Mouse (Mus musculus) right cerebral cortex, postnatal 25 days (tissue): ENCODE data around the gene Hpca.

Source experiments
- DNase-seq: peaks from one replicate; pipeline ENCODE4 v3.0.0; 2022

Gene Hpca

DNA sequence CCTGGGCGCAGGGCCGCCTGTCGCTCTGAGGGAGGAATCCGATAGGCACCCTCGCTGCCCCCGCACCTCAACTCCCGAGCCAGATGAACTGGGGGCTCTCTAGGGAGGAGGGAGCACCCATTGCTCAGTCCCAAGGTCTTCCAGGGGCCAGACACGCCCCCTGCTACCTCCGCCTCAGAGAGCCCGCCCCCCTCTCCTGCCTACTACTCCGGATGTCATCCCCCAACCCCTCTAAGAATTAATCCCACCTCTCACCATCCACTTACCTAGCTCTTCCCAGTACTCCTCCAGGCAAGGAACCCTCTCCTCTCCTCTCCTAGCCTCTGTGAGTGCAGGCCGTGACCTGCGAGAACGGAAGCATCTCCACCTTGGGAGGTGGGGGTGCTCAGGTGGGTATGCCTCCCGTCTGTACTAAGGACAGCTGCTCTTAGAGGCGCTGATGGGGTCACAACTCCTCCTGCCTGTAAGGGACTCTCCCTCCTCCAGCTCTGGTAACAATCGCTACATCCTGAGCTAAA is at the start of gene Hpca:
Hpca (minus strand) TSS at position 468 of the 518 bp plus-strand sequence.
- no peak for DNase-seq

DNA sequence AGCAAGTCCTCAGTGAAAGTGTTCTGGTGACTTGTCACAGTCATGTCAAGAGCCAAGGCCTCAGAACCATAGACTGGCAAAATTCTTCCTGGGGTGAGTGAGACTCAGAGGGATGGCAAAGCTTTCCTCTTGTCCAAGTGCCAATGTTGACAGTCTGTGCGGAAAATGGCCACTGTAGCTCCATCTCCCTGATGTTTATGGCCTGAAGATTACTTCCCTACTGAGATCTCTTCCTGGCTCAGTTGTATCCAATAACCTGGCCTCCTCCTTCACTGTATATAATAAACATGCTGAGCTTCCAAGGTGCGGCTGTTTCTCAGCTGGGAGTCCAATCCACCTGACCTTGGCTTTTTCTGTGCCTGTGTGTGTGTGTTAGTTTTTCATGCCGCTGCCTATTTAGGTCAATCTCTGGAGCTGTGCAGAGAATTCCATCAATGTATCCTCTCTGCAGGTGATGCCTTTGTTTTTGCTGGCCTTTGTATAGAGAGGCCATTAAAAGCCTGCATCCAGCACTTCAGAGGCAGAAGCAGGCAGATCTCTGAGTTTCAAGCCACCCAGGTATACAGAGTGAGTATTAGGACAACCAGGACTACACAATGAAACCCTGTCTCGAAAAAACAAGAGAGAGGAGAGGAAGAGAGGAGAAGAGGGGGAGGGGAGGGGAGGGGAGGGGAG is 39.9 kb upstream of the Hpca start:
- DNase-seq, result no peak

DNA sequence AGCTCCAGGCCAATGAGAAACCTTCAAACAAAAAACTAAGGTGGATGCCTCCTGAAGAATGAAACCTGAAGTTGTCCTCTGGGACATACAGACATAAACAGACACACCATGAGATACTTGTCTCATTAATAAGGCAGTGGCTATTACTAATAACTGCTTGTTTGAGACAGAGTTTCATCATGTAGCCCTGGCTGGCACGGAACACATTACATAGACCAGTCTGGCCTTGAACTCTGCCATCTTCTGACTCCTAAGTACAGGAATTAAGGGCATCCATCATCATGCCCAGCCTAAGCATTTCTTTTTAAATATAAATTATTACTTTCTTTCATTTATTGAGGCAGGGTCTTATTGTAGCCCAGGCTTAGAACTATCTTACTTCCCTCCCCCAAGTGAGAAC is 39.2 kb upstream of the Hpca start:
- DNase-seq, result no peak

DNA sequence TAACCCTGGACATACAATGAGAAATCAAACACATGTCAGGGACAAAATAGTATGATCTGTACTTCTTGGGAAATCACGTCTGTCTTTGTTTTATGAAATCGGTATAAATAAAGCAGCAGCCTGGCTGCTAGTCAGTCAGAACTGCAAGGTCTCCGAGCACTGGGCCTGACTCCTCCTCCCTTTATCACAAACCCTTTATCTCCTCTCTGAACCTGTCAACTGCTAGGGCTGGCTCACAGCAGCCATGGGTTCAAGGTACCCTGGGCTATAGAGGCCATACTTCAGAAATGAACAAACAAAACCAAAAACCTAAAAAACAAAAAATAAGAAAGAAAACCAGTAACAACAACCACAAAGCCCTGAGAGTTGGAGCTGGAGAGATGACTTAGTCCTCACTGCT is 36.7 kb upstream of the Hpca start:
- DNase-seq, result no peak

DNA sequence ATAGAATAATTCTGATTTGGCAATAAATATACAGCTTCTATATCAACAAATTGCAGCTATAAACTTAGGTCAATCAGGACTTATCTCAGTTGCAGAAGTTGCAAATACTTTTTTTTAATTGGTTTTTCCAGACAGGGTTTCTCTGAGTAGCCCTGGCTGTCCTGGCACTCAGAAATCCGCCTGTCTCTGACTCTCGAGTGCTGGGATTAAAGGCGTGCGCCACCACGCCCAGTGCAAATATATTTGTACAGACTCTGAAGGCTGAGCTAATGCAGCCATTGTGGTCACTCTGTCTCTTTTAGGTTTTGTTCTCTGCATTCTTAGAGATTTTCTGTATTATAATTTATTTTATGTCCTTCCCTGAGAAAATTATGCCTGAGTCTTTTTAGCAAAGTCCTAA is 35.7 kb upstream of the Hpca start:
- no peak for DNase-seq

DNA sequence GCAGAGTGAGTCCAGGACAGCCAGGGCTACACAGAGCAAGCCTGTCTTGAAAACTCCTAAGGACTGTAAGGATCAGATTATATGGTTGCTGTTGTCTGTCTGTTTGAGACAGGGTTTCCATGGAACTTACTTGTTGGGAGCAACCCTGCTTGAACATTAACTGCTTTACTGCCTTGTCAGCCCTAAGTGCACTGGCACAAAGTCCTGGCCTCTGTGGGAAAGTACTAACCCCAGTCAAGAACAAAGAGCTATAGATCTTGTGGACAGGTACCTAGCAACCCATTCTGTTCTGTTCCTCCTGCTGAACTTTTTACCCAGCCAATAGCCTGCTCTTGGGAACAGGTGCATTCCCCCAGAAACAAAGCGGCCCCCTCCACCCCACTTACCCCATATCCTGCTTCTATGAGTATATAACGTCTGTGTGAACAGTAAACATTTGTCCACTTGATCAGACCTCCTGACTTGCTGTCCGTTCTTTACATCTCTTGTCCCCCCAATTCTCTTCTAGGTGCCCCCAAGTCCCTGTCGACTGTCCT is 29.5 kb upstream of the Hpca start:
- DNase-seq, result no peak

DNA sequence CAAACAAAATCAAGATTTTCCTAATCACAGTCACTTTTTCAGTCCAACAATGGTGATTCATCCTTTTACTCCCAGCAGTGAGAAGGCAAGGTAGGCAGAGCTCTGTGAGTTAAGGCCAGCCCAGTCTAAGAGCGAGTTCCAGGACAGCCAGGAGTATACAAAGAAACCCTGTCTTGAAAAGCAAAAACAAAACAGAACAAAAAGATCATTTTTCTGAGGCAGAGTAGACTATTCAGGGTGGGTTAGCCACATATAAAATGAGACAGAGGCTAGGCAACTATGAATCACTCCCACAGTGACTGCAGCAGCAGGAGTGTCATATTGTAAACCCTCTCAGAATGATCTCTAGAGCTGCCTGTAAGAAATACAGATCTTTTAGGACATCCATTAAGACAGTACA is 27.5 kb upstream of the Hpca start:
- DNase-seq, result no peak

DNA sequence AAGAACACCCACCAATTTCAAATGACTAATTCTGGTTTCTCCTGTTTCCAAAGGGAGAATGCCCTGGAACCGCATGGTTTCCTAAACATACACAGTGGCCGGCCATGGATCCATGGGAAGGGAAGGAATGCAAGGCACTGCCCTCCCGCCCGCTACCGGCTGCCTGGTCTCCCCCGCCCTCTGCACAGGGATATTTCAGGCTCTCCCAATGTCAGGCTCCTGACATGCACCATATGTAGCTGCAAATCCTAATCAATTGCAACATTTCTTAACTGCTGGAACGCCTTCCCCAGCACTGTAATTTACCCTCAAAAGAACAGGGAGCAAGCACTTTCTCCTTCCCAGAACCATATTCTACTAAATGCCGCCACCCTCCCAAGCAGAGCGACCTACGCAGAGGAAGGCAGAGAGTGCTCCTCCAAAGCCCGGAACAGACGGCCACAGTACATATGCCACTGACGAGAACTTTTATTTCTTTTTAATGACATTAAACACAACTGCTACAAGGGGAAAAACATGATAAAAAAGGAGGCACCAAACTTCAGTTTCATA is 25.8 kb upstream of the Hpca start:
- DNase-seq, result no peak

DNA sequence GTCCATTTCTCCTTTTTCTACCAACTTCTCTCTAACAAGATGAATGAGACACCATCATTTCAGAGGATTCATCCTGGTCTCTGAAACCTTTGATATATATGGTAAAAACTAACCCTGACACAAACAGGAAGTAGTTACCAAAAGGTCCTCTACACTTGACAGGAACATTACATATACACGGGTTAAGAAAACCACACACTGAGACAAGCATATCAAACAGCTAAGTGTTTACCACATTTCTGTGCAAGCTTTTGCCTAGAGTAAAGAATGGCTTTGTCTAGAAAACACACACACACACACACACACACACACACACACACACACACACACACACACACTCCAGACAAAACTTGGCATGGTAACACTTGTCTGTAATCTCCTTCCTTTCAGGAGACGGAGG is 24.6 kb upstream of the Hpca start:
- no peak for DNase-seq

DNA sequence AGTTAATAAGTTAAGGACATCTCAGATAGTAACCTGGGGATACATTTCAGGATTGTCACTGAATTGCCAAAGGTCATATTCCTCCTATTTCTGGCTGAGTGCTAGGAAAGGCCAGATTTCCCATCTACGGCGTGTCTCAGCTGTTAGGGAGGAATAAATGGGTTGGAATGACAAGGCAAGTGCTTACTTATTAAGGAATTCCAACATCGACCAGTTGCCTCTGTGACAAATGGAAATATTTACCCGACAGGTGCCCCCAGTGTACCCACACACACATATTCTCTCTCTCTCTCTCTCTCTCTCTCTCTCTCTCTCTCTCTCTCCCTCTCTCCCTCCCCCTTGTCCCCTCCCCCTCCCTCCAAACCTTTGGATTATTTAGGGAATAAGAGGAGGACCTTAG is 24.1 kb upstream of the Hpca start:
- no peak for DNase-seq

DNA sequence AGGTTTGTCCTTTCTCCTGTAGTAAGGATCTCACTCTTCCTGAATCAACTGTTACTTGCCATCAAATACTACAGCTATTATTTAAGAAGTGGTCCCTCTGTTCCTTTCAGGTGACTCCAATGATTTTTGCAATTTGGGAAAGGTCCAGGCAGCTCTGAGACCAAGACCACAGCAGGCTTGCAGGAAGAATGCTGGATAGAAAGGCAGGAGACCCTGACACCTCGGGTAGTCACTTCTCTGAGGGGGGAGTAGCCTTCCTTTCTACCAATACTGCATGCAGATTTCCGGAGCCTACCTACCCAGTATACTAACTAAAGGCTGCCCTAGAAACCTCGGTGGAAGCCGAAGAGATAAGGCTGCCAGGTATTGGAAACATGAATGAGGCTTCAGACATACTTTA is 23.6 kb upstream of the Hpca start:
- no peak for DNase-seq

DNA sequence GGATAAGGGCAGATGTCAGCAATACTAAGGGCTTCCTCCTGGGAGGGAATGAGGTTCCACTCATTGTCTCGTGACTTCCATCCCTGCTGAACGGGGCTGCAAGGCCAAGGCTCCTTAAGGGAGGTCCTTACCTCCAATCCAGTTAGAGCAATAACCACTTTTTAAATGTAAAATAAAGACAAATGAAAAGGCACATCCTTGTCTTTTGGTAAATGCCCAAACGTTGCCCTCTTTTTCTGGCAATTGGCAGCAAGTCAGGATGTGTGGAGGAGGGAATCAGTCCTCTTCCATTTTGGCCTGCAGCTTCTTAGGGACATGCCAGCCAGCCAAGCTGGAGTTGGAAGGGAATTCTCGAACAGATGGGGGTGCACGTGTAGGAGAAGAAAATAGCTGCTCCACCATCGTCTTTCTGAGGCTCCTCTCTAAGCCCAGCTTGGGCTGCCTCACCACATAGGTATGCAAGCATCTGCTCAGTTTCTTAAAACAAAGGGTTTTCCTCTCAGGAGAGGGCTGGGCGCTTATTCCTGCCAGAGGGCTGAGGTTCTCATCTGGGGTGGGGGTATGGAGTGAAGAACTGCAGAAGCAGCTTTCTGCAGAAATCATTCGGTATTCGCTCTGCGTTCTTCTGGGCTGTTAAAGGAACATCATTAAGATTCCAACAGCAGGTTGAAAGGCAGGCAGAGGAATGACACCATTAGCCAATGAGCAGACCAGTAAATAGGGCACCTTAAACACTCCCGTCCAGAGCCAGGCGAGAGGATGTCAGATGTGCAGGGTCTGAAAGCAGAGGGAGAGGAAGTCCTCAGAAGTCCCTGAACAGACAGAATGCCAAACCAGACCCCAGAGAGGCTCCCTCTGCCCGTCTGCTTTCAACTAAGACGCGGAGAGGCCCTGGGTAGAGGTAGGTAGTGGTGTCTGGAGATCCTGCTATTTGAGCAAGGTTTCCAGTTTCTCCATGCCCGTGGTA is 22.8 kb upstream of the Hpca start:
- peak; percentile 88 for DNase-seq

DNA sequence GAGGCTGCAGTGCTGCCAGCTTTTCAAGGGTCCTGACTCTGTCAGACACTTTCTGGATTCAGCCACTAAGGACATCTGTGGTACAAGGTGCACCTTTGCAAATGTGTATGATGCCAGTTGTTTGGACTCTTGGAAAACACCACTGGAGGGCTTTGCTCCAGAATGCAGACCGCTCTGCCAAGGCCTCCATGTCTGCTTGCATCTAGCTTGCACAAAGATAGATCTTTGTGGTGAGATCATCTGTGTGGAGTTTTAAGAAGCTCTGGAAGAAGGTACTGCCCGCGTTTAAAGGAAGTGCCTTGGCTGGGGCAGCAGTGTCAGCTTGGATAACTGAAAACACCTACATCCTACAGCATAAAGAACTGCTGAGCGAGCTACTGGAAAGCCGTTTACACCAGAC is 21.7 kb upstream of the Hpca start:
- DNase-seq, result no peak

DNA sequence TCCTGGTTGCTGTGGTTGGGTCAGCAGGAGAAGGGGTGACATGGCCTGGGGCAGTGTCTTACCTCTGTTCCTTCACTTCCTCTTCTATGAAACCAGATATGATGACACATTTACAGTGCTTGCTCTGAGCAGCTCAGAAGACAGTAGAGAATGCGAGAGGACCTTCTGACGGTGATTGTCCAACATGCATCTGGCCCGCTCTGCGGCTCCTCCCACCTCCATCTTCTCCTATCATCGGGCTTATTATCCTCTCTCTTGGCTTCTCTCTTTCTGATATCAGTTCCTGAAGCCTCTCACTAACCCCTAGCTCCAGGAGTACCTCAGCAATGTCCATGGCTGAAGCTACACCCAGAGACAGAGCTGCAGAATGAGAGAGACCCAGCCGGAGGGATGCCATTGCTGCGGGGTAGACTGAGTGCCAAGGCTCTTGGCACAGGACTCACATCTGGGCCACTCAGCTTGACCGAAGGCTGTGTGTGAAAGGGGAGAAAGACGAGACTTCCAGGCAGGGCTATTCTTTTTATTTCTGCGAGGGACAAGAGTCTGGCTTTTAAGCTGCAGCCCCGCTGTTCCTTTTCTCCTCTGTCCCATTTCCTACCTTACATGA is 20.7 kb upstream of the Hpca start:
- DNase-seq, result no peak

DNA sequence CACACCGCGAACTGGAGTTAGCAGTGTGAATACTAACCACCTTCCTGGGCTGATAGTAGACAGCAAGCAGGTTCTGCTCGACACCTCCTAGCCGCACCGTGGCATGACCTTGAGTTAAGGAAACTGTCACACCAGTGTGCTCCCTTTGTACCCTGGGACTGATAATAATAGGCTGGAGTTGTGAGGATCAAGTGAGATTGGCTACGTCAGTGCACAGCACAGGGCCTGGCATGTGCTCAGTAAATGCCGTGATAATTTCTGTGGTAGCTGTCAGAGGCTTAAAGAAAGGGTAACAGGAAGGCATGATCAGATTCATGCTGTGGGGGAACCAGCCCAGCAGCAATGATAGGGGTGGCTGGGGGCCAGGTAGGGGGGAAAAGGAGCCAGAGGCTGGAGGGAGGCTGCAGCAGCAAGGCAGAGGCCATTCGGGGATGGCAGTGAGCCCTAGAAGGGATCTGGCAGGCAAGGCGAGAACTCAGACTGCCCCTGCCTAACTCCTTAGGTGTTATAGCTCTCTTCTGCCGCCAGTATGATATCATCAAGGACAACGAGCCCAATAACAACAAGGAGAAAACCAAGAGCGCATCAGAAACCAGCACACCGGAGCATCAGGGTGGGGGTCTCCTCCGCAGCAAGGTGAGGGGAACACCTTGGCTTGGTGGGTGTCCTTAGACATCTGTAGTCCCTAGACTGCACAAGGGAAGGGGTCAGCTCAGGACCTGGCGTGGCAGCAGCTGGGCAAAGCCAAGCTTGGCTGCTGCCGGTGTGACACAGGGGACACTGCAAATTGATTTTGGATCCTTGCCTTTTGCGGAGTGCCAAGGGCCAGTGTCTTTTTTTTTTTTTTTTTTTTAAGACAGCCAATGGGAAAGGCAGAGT is 20.0 kb upstream of the Hpca start:
- DNase-seq, result no peak

DNA sequence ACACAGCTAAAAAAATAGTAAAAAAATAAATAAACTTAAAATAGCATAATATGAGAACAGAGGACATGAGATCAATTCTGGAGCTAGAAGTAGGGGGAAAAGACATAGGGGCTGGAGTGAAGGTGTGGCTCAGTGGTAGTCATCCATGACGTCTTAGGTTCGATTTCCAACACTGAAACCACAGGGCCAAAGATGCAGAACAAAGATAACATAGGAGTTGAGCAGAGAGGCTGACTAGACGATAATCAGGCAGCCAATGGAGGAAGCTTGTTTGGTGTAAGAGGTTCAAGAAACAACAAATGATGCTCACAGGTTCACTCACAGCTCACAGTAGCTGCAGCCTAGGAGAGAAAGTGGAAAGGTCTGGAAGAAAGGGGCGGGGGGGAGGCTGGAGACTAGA is 19.0 kb upstream of the Hpca start:
- DNase-seq, result no peak

DNA sequence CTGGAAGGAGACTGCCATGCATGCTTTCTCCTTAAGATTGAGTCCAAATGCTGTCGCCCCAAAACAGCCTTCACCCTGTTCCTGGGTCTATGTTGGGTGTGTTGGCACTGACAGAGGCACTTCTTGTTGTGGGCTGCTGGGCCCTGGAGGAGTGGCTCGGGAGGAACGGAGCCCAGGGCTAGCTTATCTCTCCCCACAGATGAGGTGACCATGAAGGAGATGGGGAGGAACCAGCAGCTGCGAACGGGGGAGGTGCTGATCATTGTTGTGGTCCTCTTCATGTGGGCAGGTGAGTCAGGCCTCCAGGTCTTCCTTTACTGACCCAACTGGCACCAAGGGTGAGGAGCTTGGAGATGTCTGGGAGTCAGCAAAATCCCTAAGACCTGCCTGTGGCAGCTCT is 17.8 kb upstream of the Hpca start:
- no peak for DNase-seq

DNA sequence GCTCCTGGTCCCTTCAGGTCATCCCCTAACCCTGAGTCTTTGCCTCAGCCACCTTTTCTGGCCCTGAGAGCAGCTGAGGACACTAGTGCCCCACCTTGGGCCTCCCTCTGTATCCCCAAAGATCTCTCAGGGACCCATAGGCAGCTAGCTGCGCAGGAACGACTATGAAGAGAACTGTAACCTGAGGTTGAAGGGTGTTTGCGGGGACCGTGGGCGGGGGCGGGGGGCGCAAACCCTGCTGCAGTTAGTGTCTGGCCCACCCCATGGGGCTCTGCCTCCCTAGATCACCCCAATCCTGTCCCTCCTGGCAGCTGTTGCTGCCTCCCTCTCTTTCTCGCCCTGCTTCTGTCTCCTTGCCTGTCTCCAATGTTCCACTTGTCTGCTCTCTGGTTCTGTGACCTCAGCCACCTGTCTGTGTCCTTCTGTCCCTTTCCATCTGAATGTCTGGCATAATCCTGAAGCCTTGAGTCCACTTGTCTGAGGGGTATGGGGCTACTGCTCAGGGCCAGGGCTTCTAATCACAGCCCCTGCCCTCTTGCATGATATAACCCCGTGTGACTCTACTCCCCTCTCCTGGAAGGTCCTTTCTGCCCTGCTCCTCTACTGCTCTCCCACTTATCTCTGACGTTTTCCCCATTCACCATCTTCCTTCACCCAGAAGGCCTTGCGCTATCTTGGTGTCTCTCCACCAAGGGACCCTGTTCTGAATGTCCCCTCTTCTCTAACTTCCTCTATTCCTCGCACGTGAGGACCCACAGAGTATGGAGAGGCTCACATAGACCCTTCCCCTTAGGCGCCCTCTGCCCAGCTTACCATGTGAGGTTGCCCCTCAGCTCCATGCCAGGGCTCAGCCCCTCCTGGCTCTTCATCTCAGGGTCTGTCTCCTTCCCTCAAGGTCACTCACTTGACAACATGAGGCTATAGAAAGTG is 15.8 kb upstream of the Hpca start:
- no peak for DNase-seq

DNA sequence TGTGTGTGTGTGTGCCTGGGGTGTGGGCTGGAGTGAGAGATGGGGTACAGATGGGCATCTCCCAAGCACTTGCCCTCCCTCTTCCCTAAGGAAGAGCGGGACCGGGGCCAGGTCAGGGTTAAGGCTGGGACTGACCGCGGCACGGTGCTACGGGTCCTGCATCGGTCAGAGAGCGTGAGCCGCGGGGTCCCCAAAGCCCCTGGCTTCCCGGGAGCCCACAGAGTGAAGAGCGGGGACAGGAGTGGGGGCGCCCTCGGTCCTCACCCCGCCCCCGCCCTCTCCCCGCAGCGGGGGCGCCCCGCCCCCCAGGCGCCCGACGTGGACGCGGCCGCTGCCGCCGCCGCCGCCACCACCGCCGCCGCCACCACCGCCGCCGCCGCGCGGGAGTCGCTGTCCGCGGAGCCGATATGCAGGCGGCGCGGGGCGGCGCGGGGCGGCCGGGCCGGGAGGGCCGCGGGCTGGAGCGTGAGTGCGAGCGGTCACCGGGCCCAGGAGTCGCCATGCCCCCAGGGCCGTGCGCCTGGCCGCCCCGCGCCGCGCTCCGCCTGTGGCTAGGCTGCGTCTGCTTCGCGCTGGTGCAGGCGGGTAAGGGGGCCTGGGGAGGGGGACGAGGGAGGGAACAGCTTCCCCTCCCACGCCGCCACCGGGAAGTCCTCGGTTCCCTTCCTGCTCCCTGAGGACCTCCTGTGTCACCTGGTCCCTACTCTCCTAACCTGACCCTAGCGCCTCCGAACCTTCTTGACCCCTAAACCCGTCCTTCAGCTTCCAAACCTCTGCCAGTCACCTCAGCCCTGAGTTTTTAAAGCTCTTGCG is 14.9 kb upstream of the Hpca start, which contains the start of gene Fndc5:
Fndc5 (plus strand) TSS at position 421 of the 813 bp plus-strand sequence.
- no peak for DNase-seq

DNA sequence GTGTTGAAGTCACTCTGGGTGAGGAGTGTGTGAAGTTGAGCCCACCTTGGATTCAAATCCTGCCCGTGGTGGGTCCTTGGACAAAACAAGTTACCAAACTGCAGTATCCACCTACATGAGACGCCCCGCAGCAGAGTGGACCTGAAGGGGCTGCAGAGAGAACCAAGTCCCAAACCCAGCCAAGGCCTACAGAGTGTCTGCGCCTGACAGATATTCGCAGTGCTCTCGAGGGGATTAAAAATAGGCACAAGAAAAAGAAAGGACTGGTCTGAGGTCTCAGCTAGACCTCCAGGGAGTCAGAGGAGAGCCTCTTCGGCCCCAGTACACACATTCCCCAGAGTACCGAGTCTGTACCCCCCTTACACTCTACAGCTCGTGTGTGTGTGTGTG is 14.3 kb upstream of the Hpca start:
- DNase-seq, result no peak
